Mouse (Mus musculus): ENCODE results near the gene Dhdh. TPM values are rescaled to one million over a fixed set of nuclear protein-coding genes. Genes with fewer than 3 reads are reported as not detected.
"Not testable (repeated sequence)": the region's sequence is repeated elsewhere in the genome, so short reads cannot be mapped to it uniquely, and the experiment has no call there.

The Dhdh gene
- polyA plus RNA-seq, 2 experiments = 1.6 to 2.2 TPM

- DNase-seq (ENCODE audit: low read depth in 3 of 3, low spot score in 3 of 3) (no peak), ATAC-seq (ENCODE audit: insufficient read depth) (no peak)
- Histone ChIP-seq H3K27me3 (ENCODE audit: control insufficient read depth, insufficient read depth, low read length) (no peaks in the 10 kb centered on the region), H3K27ac (no peak overlapping the region), H3K4me3 (ENCODE audit: insufficient read depth in 1 of 2, low read depth in 2 of 2, low read length in 2 of 2) (peak overlapping the region; percentile 62 to 69), H3K36me3 (replicated peaks; ENCODE audit: control insufficient read depth, insufficient read depth, low read depth) (peaks cover 23% of the 10 kb centered on the region), H3K4me1 (replicated peaks; ENCODE audit: control insufficient read depth in 2 of 2, insufficient read depth in 2 of 2, low read length in 1 of 2) (peaks cover 17 to 30% of the 10 kb centered on the region in 2 experiments), H3K9ac (replicated peaks) (peak overlapping the region; percentile 71), H3K9me3 (ENCODE audit: control insufficient read depth, low read length) (no peaks in the 10 kb centered on the region), H3K4me2 (ENCODE audit: low read depth) (peak overlapping the region; percentile 83)
- WGBS (ENCODE audit: insufficient replicate concordance) = 68% methylated on average over 9 of the region's 9 CpGs
- TF ChIP-seq CTCF (IDR thresholded peaks at IDR 0.05; ENCODE audit: low read depth) (peak; percentile 47), EP300 (IDR thresholded peaks at IDR 0.05; ENCODE audit: low read depth) (no peak)
These were observed 23.1 kb downstream of the Dhdh start for GRCm38 (mm10) chr7:45465549-45465948.

- no peak for ATAC-seq (ENCODE audit: insufficient read depth)
- Histone ChIP-seq H3K4me2 (ENCODE audit: low read depth) (peak overlapping the region; percentile 83; the same call in 1 of the 2 replicates), H3K4me3 (ENCODE audit: insufficient read depth in 1 of 2, low read depth in 2 of 2, low read length in 2 of 2) (no peak overlapping the region), H3K36me3 (replicated peaks; ENCODE audit: control insufficient read depth, insufficient read depth, low read depth) (peaks cover 23% of the 10 kb centered on the region), H3K27ac (no peak overlapping the region), H3K9me3 (ENCODE audit: control insufficient read depth, low read length) (no peaks in the 10 kb centered on the region), H3K27me3 (ENCODE audit: control insufficient read depth, insufficient read depth, low read length) (no peaks in the 10 kb centered on the region), H3K9ac (replicated peaks) (no peak overlapping the region), H3K4me1 (replicated peaks; ENCODE audit: control insufficient read depth in 2 of 2, insufficient read depth in 2 of 2, low read length in 1 of 2) (peaks cover 22 to 34% of the 10 kb centered on the region in 2 experiments)
- no peak for DNase-seq (ENCODE audit: low read depth in 3 of 3, low spot score in 3 of 3)
- TF ChIP-seq EP300 (IDR thresholded peaks at IDR 0.05; ENCODE audit: low read depth) (no peak), CTCF (IDR thresholded peaks at IDR 0.05; ENCODE audit: low read depth) (no peak)
- 89% methylated on average over 12 of the region's 12 CpGs for WGBS (ENCODE audit: insufficient replicate concordance)
These were observed 23.5 kb downstream of the Dhdh start for GRCm38 (mm10) chr7:45465112-45465511.

- no peaks in the 10 kb centered on the region for H3K9me3 ChIP-seq (ENCODE audit: control insufficient read depth, low read length)
- no peak overlapping the region for H3K27ac ChIP-seq
- no peaks in the 10 kb centered on the region for H3K27me3 ChIP-seq (ENCODE audit: control insufficient read depth, insufficient read depth, low read length)
- H3K4me2 ChIP-seq (ENCODE audit: low read depth) = no peak overlapping the region
- no peak for DNase-seq (ENCODE audit: low read depth in 3 of 3, low spot score in 3 of 3)
- H3K36me3 ChIP-seq (replicated peaks; ENCODE audit: control insufficient read depth, insufficient read depth, low read depth) = peaks cover 23% of the 10 kb centered on the region
- H3K9ac ChIP-seq (replicated peaks) = no peak overlapping the region
- H3K4me3 ChIP-seq (ENCODE audit: insufficient read depth in 1 of 2, low read depth in 2 of 2, low read length in 2 of 2) = no peak overlapping the region
- WGBS (ENCODE audit: insufficient replicate concordance) = 85% methylated on average over 7 of the region's 7 CpGs
- no peak for TF ChIP-seq EP300 (IDR thresholded peaks at IDR 0.05; ENCODE audit: low read depth)
- TF ChIP-seq CTCF (IDR thresholded peaks at IDR 0.05; ENCODE audit: low read depth) = no peak
- no peak for ATAC-seq (ENCODE audit: insufficient read depth)
- H3K4me1 ChIP-seq (replicated peaks; ENCODE audit: control insufficient read depth in 2 of 2, insufficient read depth in 2 of 2, low read length in 1 of 2) = peaks cover 23 to 37% of the 10 kb centered on the region in 2 experiments
These were observed 24.4 kb downstream of the Dhdh start for GRCm38 (mm10) chr7:45463987-45464778.

GRCm38 (mm10) chr7:45462868-45463267, 25.7 kb downstream of the Dhdh start:
- TF ChIP-seq CTCF (IDR thresholded peaks at IDR 0.05; ENCODE audit: low read depth) = peak; percentile 45
- not testable (repeated sequence) for H3K9me3 ChIP-seq (ENCODE audit: control insufficient read depth, low read length); DNase-seq (ENCODE audit: low read depth in 3 of 3, low spot score in 3 of 3); H3K27ac ChIP-seq; H3K4me3 ChIP-seq (ENCODE audit: insufficient read depth in 1 of 2, low read depth in 2 of 2, low read length in 2 of 2); H3K4me2 ChIP-seq (ENCODE audit: low read depth); ATAC-seq (ENCODE audit: insufficient read depth); H3K27me3 ChIP-seq (ENCODE audit: control insufficient read depth, insufficient read depth, low read length); H3K9ac ChIP-seq (replicated peaks)
- H3K36me3 ChIP-seq (replicated peaks; ENCODE audit: control insufficient read depth, insufficient read depth, low read depth) = peaks cover 33% of the 10 kb centered on the region
- WGBS (ENCODE audit: insufficient replicate concordance) = 69% methylated on average over 4 of the region's 4 CpGs
- H3K4me1 ChIP-seq (replicated peaks; ENCODE audit: control insufficient read depth in 2 of 2, insufficient read depth in 2 of 2, low read length in 1 of 2) = peaks cover 29 to 41% of the 10 kb centered on the region in 2 experiments

- H3K9me3 ChIP-seq (ENCODE audit: control insufficient read depth, low read length) = no peaks in the 10 kb centered on the region
- H3K27me3 ChIP-seq (ENCODE audit: control insufficient read depth, insufficient read depth, low read length) = no peaks in the 10 kb centered on the region
- no peak overlapping the region for H3K4me3 ChIP-seq (ENCODE audit: insufficient read depth in 1 of 2, low read depth in 2 of 2, low read length in 2 of 2)
- H3K4me2 ChIP-seq (ENCODE audit: low read depth) = no peak overlapping the region
- WGBS (ENCODE audit: insufficient replicate concordance) = 87% methylated on average over 4 of the region's 4 CpGs
- no peak overlapping the region for H3K9ac ChIP-seq (replicated peaks)
- TF ChIP-seq CTCF (IDR thresholded peaks at IDR 0.05; ENCODE audit: low read depth) = no peak
- no peak for TF ChIP-seq EP300 (IDR thresholded peaks at IDR 0.05; ENCODE audit: low read depth)
- ATAC-seq (ENCODE audit: insufficient read depth) = no peak
- no peak for DNase-seq (ENCODE audit: low read depth in 3 of 3, low spot score in 3 of 3)
- H3K27ac ChIP-seq = peak overlapping the region; percentile 98
- peaks cover 34 to 44% of the 10 kb centered on the region in 2 experiments for H3K4me1 ChIP-seq (replicated peaks; ENCODE audit: control insufficient read depth in 2 of 2, insufficient read depth in 2 of 2, low read length in 1 of 2)
- peaks cover 38% of the 10 kb centered on the region for H3K36me3 ChIP-seq (replicated peaks; ENCODE audit: control insufficient read depth, insufficient read depth, low read depth)
These were observed 26.3 kb downstream of the Dhdh start for GRCm38 (mm10) chr7:45462325-45462724.

Data from liver, embryonic 14.5 days (tissue).